In genomic region chr19:29366969-29367622, GRCm38 (mm10) we compare ENCODE assay signal across 8 mouse cellular contexts. TPM values are rescaled to one million over a fixed set of nuclear protein-coding genes. Genes with fewer than 3 reads are reported as not detected.
DNase-seq lines count a peak whose midpoint lies in the region; ATAC-seq and TF ChIP-seq lines count a peak whose summit lies in the region.

TSS of gene Plgrkt (minus strand) at chr19:29367390.
TSS of gene Cd274 (plus strand) at chr19:29367455.

- peak within 1 kb of the TSS; percentile 60 for H3K9ac ChIP-seq in hindbrain, embryonic 13.5 days

- no peaks in the 10 kb centered on the region for H3K9me3 ChIP-seq in hindbrain, embryonic 13.5 days

- CTCF ChIA-PET in Patski (lab: Charles Lee) = interaction anchor here (0.9 to 2.4 kb wide), 3 partner anchors 11 to 196 kb away, joined by 3 to 11 read pairs (median 3); no protein-coding TSS in a partner anchor

- intact Hi-C loops in left cerebral cortex, postnatal 25 days (cut with DNase I) = no loop called here

- peak; percentile 44 for DNase-seq in Patski (ENCODE audit: low read depth, low spot score)
- peak; percentile 55 for DNase-seq in cerebellum, adult 9-10 months
- peak; percentile 24 to 32 for DNase-seq in frontal cortex, postnatal 10 days (ENCODE audit: low spot score in 2 of 2)
- DNase-seq in left cerebral cortex, postnatal 25 days (ENCODE audit: low spot score in 2 of 2) = peak; percentile 48 to 53
- peak; percentile 52 for DNase-seq in right cerebral cortex, postnatal 14 days
- peak; percentile 59 to 69 for DNase-seq in urinary bladder, postnatal 4 days (ENCODE audit: low spot score in 2 of 2)

- peak; percentile 73 for ATAC-seq in Patski
- no peak for ATAC-seq in hindbrain, embryonic 13.5 days (ENCODE audit: low FRiP score)
- peak; percentile 96 for ATAC-seq in megakaryocyte-erythroid progenitor cell, adult 5-6 weeks (replicated peaks; ENCODE audit: low FRiP score, low TSS enrichment, poor library complexity, severe bottlenecking)

- 6% methylated on average over 26 of the region's 26 CpGs for WGBS in hindbrain, embryonic 13.5 days

- POLR2A ChIA-PET in Patski (lab: Charles Lee) = interaction anchor here (0.6 to 1.7 kb wide), 3 partner anchors 8 to 373 kb away, joined by 3 to 4 read pairs (median 4); no protein-coding TSS in a partner anchor

- in situ Hi-C loops in Patski (cut with MboI; ENCODE audit: low pct_unique_long_range_greater_than_20kb) = loop anchor here (5.0 kb wide), 1 partner anchor 135 kb away; no protein-coding TSS in a partner anchor

- peak within 1 kb of the TSS; percentile 71 for H3K4me2 ChIP-seq in hindbrain, embryonic 13.5 days

- H3K4me1 ChIP-seq in hindbrain, embryonic 13.5 days (replicated peaks) = peaks cover 10% of the 10 kb centered on the region

- H3K27me3 ChIP-seq in Patski = no peaks in the 10 kb centered on the region
- H3K27me3 ChIP-seq in hindbrain, embryonic 13.5 days = peaks cover 5% of the 10 kb centered on the region; the same call in 1 of the 2 replicates

- H3K27ac ChIP-seq in hindbrain, embryonic 13.5 days = no peak within 1 kb of the TSS

- H3K36me3 ChIP-seq in hindbrain, embryonic 13.5 days = no peaks in the 10 kb centered on the region

- peak within 1 kb of the TSS; percentile 44 for H3K4me3 ChIP-seq in hindbrain, embryonic 13.5 days

- no peak for TF ChIP-seq CTCF in Patski (IDR thresholded peaks at IDR 0.05)

RNA-seq across cellular contexts. Expression of gene Plgrkt, which starts in this region (rescaled TPM):
- 129 TPM for polyA plus RNA-seq in Patski (2021)
- polyA plus RNA-seq in hindbrain, embryonic 13.5 days (2015; fragmentation: Nextera tagmentation; extraction: Ambion mirVana) = 87.9 and 92.1 TPM in 2 replicates
- total RNA-seq in left cerebral cortex, postnatal 25 days (2021) = 10 to 100 TPM; 23.2 to 28.9 TPM
- total RNA-seq in megakaryocyte-erythroid progenitor cell, adult 5-6 weeks (2014; fragmentation: Nextera tagmentation) = 93.6 and 136 TPM in 2 replicates
- 85.1 and 96.4 TPM in 2 replicates for total RNA-seq in megakaryocyte-erythroid progenitor cell, adult 5-6 weeks (2017)

RNA-seq across cellular contexts. Expression of gene Cd274, which starts in this region (rescaled TPM):
- polyA plus RNA-seq in Patski (2021) = 5.2 TPM
- polyA plus RNA-seq in hindbrain, embryonic 13.5 days (2015; fragmentation: Nextera tagmentation; extraction: Ambion mirVana) = 0.38 and 0.40 TPM in 2 replicates
- total RNA-seq in left cerebral cortex, postnatal 25 days (2021) = under 1 TPM; 0.53 to 0.80 TPM
- 1.3 and 1.9 TPM in 2 replicates for total RNA-seq in megakaryocyte-erythroid progenitor cell, adult 5-6 weeks (2014; fragmentation: Nextera tagmentation)
- total RNA-seq in megakaryocyte-erythroid progenitor cell, adult 5-6 weeks (2017) = 3.1 and 4.7 TPM in 2 replicates
